9 mouse cellular contexts compared by ENCODE assay signal in the genomic region with DNA sequence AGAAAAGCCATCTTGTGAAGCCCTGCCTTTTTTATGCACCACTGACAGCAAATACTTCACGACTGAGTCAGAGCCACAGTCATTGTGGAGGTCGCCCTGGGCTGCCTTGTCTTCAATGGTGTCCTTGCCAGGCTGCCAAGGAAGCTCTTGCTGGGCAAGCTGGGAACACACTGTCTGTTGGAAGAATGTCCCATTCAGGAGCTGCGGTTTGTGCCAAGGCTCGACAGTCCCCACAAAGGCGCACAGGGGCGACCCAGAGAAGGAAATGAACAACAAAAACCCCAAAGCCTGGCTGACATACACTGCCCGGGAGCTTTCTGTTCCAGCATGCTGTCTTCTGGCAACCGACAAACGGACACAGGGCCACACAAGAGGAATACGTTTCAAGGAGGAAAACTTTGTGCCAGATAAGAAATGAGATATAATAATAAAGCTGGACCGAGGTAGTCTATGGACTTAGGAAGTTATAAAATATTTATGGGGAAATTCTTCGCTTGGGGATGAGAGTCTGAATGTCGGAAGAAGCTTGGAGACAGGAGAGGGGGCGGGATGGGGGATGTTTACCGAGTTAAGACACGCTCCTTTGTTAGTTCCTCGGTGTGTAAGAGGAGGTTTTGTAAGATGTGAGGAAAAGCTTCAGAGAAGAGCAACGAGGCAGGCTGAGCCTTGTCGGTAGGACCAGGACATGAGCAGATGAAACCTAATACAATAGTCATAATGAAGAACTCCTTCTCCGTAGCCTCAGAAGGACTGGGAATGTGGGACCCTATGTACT.
DNase-seq lines count a peak whose midpoint lies in the region; ATAC-seq lines count a peak whose summit lies in the region.
"Had no signal": no experiment of that assay in that cellular context is flagged by ENCODE, and none has a peak within 500 bp of the region (broad histone marks: within the 10 kb centered on the region; RNA-seq: fewer than 3 reads in every experiment).

No protein-coding gene starts in this region.

- DNase-seq in adrenal gland, adult 18-20 months (ENCODE audit: low spot score in 2 of 2), result peak; percentile 45 to 63
- DNase-seq in cerebellum, adult 18-20 months, result peak; percentile 91 to 95
- peak; percentile 42 to 53 for DNase-seq in frontal cortex, postnatal 14 days (ENCODE audit: low spot score in 2 of 2)
- DNase-seq in hindbrain, embryonic 10.5 days (ENCODE audit: low spot score), result no peak
- peak; percentile 6 for DNase-seq in left cerebral cortex, adult 11 months (ENCODE audit: low spot score)
- peak; percentile 29 for DNase-seq in urinary bladder, postnatal 25 days (ENCODE audit: low spot score)
- DNase-seq: liver, embryonic 13.5 days had no signal

- peak overlapping the region; percentile 76 for H3K27ac ChIP-seq in hindbrain, embryonic 10.5 days
- H3K27ac ChIP-seq in midbrain, embryonic 13.5 days, result no peak overlapping the region
- H3K27ac ChIP-seq: liver, embryonic 13.5 days had no signal

- peak; percentile 76 for ATAC-seq in midbrain, embryonic 13.5 days
- ATAC-seq in activated CD4-positive, CD25-positive, alpha-beta regulatory T cell, adult 4 months, result no peak

- peaks cover 43% of the 10 kb centered on the region for H3K4me1 ChIP-seq in hindbrain, embryonic 10.5 days (replicated peaks)
- H3K4me1 ChIP-seq in midbrain, embryonic 13.5 days (replicated peaks), result peaks cover 26% of the 10 kb centered on the region
- H3K4me1 ChIP-seq: liver, embryonic 13.5 days had no signal

- peaks cover 38% of the 10 kb centered on the region for H3K27me3 ChIP-seq in hindbrain, embryonic 10.5 days (ENCODE audit: insufficient read depth, poor library complexity, severe bottlenecking)
- H3K27me3 ChIP-seq in midbrain, embryonic 13.5 days, result peaks cover 16% of the 10 kb centered on the region
- H3K27me3 ChIP-seq: liver, embryonic 13.5 days had no signal

- peak overlapping the region; percentile 34 for H3K4me2 ChIP-seq in midbrain, embryonic 13.5 days (replicated peaks)
- H3K4me2 ChIP-seq: liver, embryonic 13.5 days had no signal

- H3K4me3 ChIP-seq in hindbrain, embryonic 10.5 days, result peak overlapping the region; percentile 32
- no peak overlapping the region for H3K4me3 ChIP-seq in midbrain, embryonic 13.5 days (replicated peaks)
- H3K4me3 ChIP-seq: liver, embryonic 13.5 days had no signal

- WGBS in hindbrain, embryonic 10.5 days, result 13% methylated on average over 20 of the region's 20 CpGs
- 9% methylated on average over 20 of the region's 20 CpGs for WGBS in midbrain, embryonic 13.5 days

- no peaks in the 10 kb centered on the region for H3K36me3 ChIP-seq in hindbrain, embryonic 10.5 days
- no peaks in the 10 kb centered on the region for H3K36me3 ChIP-seq in midbrain, embryonic 13.5 days
- H3K36me3 ChIP-seq: liver, embryonic 13.5 days had no signal

- no peak overlapping the region for H3K9ac ChIP-seq in midbrain, embryonic 13.5 days (replicated peaks)
- H3K9ac ChIP-seq: liver, embryonic 13.5 days had no signal

- no peaks in the 10 kb centered on the region for H3K9me3 ChIP-seq in hindbrain, embryonic 10.5 days
- no peaks in the 10 kb centered on the region for H3K9me3 ChIP-seq in midbrain, embryonic 13.5 days
- H3K9me3 ChIP-seq: liver, embryonic 13.5 days had no signal
